Mouse (Mus musculus) heart, embryonic 15.5 days (tissue): ENCODE measurements around the gene Gm7534. TPM values are rescaled to one million over a fixed set of nuclear protein-coding genes. Genes with fewer than 3 reads are reported as not detected.
"Not testable (repeated sequence)": the region's sequence is repeated elsewhere in the genome, so short reads cannot be mapped to it uniquely, and the experiment has no call there.

Experiments used
- ATAC-seq: fragments of 200-750 bp; cut with Nextera tagmentation; replicated peaks from 2 replicates; pipeline ENCODE4 v1.8.0; 2017; ENCODE audit warnings: low read depth, moderate TSS enrichment; ENCODE audit not compliant: insufficient number of reproducible peaks, insufficient read depth, low FRiP score
- H3K27ac ChIP-seq: fragments of 300-500 bp; sonication (generic); 2 replicates; pipeline ENCODE4 v1.5.1; 2015; ENCODE audit warnings: mild to moderate bottlenecking, inconsistent platforms
- H3K27me3 ChIP-seq: fragments of 300-500 bp; sonication (generic); 2 replicates; pipeline ENCODE4 v1.6.1; 2015; ENCODE audit warnings: inconsistent platforms
- H3K36me3 ChIP-seq: fragments of 300-500 bp; sonication (generic); 2 replicates; pipeline ENCODE4 v1.6.1; 2015; ENCODE audit warnings: mild to moderate bottlenecking, inconsistent platforms
- H3K4me1 ChIP-seq: fragments of 300-500 bp; sonication (generic); replicated peaks from 2 replicates; pipeline ENCODE4 v1.6.1; 2015; ENCODE audit warnings: inconsistent platforms
- H3K4me2 ChIP-seq: fragments of 300-500 bp; sonication (generic); 2 replicates; pipeline ENCODE4 v1.6.1; 2015; ENCODE audit warnings: inconsistent platforms, mild to moderate bottlenecking, moderate library complexity
- H3K4me3 ChIP-seq: fragments of 300-500 bp; sonication (generic); 2 replicates; pipeline ENCODE4 v1.5.1; 2015; ENCODE audit warnings: mild to moderate bottlenecking, inconsistent platforms
- H3K9ac ChIP-seq: fragments of 300-500 bp; sonication (generic); 2 replicates; pipeline ENCODE4 v1.6.1; 2015; ENCODE audit warnings: mild to moderate bottlenecking, inconsistent platforms
- H3K9me3 ChIP-seq: fragments of 300-500 bp; sonication (generic); replicated peaks from 2 replicates; pipeline ENCODE4 v1.6.1; 2016; ENCODE audit warnings: inconsistent platforms
- WGBS: fragments of 180-500 bp; shearing (Covaris S2); methylation state at CpG from one replicate; pipeline ENCODE4 v1.1.7; 2015; ENCODE audit warnings: mixed read lengths; 5-methylcytosine and 5-hydroxymethylcytosine counted together
- polyA plus RNA-seq: library from polyadenylated mRNA; unstranded; fragments of >200 nt; fragmentation: Nextera tagmentation; extraction: Ambion mirVana; gene quantifications from 2 replicates; pipeline ENCODE4 v1.2.1, GENCODE M21; 2015

Gene Gm7534
- polyA plus RNA-seq, 1 experiment from 2014 or later, result not detected

DNA sequence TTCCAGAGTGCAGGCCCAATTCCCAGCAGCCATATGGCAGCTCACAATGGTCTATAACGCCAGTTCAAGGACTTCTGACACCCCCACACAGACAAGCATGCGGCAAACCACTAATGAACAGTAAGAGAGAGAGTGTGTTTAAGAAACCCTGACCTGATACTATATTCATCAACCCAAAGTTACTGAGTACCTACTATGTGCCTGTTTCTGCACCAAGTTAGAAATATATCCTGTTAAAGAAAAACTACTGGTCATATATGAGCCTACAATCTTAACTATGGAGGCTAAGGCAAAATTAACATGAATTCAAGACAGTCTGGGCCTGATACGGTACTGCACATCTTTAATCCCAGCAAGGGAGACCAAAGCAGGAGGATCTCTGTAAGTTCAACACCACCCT lies 17.2 kb downstream of the Gm7534 start:
- peak overlapping the region; percentile 95 for H3K4me2 ChIP-seq
- peaks cover 28% of the 10 kb centered on the region for H3K4me1 ChIP-seq
- H3K9me3 ChIP-seq, result no peaks in the 10 kb centered on the region
- peak overlapping the region; percentile 92 for H3K4me3 ChIP-seq
- H3K27me3 ChIP-seq, result no peaks in the 10 kb centered on the region
- H3K27ac ChIP-seq, result no peak overlapping the region
- no peak for ATAC-seq
- no peaks in the 10 kb centered on the region for H3K36me3 ChIP-seq
- 70% methylated on average over 3 of the region's 3 CpGs for WGBS
- H3K9ac ChIP-seq, result peak overlapping the region; percentile 91

DNA sequence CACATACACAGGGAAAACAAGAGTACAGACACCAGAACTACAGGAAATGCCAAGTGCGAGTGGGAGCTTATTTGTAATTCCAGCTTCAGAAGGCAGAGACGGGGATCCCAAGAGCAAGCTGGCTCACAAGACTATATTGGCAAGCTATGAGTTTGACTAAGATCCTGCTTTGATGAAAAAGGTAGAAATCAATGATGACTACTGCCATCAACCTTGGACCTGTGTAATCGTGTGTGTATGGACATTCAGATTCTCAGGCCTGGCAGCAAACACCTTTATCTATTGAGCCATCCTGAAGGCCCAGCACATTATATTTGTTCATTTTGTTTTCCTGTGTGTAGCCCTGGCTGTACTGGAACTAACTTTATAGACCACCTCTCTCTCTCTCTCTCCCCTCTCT lies 19.1 kb downstream of the Gm7534 start:
- Histone ChIP-seq H3K36me3 (no peaks in the 10 kb centered on the region), H3K9me3 (no peaks in the 10 kb centered on the region), H3K4me1 (peaks cover 30% of the 10 kb centered on the region), H3K27me3 (no peaks in the 10 kb centered on the region), H3K27ac (no peak overlapping the region), H3K4me3 (no peak overlapping the region), H3K4me2 (no peak overlapping the region), H3K9ac (no peak overlapping the region)
- 74% methylated on average over 3 of the region's 3 CpGs for WGBS
- no peak for ATAC-seq

DNA sequence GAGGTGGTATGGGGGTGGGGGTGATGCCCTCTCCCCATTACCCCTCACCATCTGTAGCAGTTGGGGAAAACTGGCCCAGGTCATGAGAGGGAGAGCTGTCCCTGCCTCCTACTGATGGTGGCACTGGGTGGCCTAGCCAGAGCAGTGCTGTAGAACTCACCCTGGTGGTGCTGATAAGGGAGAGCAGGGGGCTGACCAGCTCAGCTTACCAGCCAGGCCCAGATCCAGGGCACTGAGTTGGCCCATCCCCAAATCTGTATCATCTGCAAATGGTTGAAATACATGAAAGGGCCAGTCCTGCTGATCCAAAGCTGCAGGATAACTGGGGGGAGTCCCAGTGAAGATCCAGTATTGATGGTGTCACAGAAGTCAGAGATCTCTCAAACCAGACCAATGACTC lies 21.0 kb downstream of the Gm7534 start:
- H3K4me1 ChIP-seq, result peaks cover 28% of the 10 kb centered on the region
- H3K27ac ChIP-seq, result no peak overlapping the region
- no peaks in the 10 kb centered on the region for H3K9me3 ChIP-seq
- no peaks in the 10 kb centered on the region for H3K36me3 ChIP-seq
- no peak for ATAC-seq
- H3K4me3 ChIP-seq, result no peak overlapping the region
- no peak overlapping the region for H3K4me2 ChIP-seq
- H3K27me3 ChIP-seq, result no peaks in the 10 kb centered on the region
- H3K9ac ChIP-seq, result no peak overlapping the region

DNA sequence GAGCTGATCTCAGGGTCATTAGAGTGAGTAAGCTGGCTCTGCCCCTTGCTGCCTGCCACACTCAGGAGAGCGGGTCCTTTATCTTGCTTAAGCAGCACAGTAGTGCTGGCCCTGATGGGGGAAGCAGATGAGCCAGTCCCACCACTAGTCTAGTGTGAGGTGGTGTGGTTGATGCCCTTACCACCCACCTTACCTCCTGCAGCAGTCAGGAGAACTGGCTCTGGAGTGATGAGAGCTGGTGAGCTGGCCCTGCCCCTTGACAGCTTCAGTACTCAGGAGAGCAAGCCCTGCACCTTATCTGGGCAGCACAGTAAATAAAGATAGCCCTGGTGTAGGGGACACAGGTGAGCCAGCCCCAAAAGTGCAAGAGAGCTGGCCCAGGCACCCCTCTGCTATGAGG lies 21.7 kb downstream of the Gm7534 start:
- H3K27me3 ChIP-seq, result no peaks in the 10 kb centered on the region
- no peak overlapping the region for H3K4me2 ChIP-seq
- H3K4me3 ChIP-seq, result no peak overlapping the region
- no peaks in the 10 kb centered on the region for H3K36me3 ChIP-seq
- no peak overlapping the region for H3K9ac ChIP-seq
- H3K27ac ChIP-seq, result no peak overlapping the region
- H3K9me3 ChIP-seq, result no peaks in the 10 kb centered on the region
- H3K4me1 ChIP-seq, result peaks cover 26% of the 10 kb centered on the region
- WGBS, result 78% methylated on average over 1 of the region's 1 CpGs
- no peak; the same call in 1 of the 2 replicates for ATAC-seq

DNA sequence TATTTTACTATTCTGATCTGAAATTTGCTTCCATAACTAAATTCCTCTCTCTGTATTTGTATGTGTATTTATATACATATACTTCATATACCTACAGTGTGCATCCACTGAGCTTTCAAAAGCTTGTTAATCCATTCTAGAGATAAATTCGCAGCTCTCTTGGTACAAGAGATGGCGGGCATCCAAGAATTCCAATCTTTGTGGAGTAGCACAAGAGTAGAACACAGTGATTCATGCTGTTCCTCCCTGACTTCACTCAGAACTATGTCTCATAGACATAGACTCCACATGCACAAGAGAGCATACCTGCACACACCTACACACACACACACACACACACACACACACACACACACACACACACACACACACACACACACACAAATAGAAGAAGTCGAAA lies 30.4 kb downstream of the Gm7534 start:
- Histone ChIP-seq H3K9ac (no peak overlapping the region), H3K9me3 (no peaks in the 10 kb centered on the region), H3K27ac (peak overlapping the region; percentile 16; the same call in 1 of the 2 replicates), H3K36me3 (peaks cover 12% of the 10 kb centered on the region), H3K4me2 (no peak overlapping the region), H3K4me3 (no peak overlapping the region), H3K4me1 (peaks cover 10% of the 10 kb centered on the region), H3K27me3 (no peaks in the 10 kb centered on the region)
- no peak for ATAC-seq
- WGBS, result 35% methylated on average over 3 of the region's 3 CpGs

DNA sequence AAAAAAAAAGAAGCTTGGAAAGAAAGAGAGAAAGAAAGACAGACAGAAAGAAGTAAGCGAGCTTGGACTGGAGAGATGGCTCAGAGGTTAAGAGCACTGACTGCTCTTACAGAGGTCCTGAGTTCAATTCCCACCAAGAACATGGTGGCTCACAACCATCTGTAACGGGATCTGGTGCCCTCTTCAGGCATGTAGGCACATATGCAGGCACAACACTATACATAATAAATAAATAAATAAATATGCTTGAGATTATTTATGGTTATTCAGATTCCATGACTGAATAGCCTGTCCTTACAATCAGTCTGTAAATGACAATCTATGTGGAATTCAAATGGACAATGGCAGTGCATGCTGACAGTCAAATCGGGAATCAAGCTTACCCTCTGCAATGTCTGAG lies 35.9 kb downstream of the Gm7534 start:
- Histone ChIP-seq H3K9ac (no peak overlapping the region), H3K4me1 (peaks cover 21% of the 10 kb centered on the region), H3K27ac (no peak overlapping the region), H3K4me2 (no peak overlapping the region), H3K36me3 (peaks cover 14% of the 10 kb centered on the region), H3K4me3 (no peak overlapping the region), H3K27me3 (no peaks in the 10 kb centered on the region), H3K9me3 (no peaks in the 10 kb centered on the region)
- no peak for ATAC-seq
- WGBS, result 87% methylated on average over 3 of the region's 3 CpGs

DNA sequence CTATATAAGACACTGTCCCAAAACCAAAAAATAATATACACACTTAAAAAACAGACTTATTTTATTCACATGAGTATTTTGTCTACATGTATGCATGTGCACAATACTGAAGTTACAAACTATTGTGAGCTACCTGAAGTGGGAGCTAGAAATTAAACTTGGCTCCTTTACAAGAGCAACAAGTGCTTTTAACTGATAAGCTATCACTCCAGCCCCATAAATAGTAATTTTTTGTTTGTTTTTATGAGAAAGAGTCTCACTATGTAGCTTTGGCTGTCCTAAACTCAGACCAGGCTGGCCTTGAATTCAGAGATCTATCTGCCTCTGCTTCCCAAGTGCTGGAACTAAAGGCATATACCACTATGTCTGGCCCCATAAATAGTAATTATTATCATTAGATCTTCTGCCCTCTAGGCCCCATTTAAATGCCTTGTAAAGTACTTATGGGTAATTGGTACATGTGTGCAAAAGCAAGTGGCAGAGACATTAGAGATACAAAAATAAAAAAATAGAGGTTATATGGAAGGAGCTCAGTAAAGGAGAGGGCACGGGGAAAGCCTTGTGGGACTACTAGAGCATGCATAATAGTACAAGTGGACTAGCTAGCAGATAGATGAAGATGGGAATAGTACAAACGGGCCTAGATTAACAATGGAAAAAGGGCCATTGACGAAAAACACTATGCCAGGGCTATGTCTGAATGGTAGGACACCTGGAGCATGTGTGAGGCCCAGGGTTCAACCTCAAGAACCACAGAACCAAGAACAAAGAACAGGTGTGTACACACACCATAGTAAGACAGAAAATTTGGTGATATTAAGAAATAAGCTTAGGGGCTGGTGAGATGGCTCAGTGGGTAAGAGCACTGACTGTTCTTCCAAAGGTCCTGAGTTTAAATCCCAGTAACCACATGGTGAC lies 37.0 kb downstream of the Gm7534 start:
- no peak overlapping the region for H3K4me2 ChIP-seq

DNA sequence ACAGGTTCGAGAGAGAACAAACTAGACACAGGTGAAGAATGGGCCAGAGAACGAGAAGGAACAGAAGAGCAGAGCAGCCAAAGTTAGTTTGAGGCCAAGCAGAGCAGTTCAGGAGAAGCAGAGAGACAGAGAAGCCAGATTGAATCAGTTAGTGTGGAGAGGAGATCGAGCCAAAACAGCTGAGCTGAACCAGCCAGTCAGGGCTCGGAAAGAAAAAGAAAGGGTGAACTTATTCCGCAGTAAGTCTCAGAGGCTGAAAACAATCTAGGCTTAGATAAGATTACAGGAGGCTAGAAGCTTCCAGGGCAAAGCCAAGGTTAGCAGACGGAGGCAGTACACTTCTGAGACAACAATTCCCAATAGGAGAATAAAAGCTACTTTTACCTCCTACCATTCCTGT lies 37.8 kb downstream of the Gm7534 start:
- no peaks in the 10 kb centered on the region for H3K9me3 ChIP-seq
- peak overlapping the region; percentile 54 for H3K27ac ChIP-seq
- peaks cover 19% of the 10 kb centered on the region for H3K4me1 ChIP-seq
- no peak overlapping the region for H3K9ac ChIP-seq
- ATAC-seq, result no peak
- no peak overlapping the region for H3K4me2 ChIP-seq
- H3K4me3 ChIP-seq, result no peak overlapping the region
- H3K27me3 ChIP-seq, result no peaks in the 10 kb centered on the region
- peaks cover 7% of the 10 kb centered on the region for H3K36me3 ChIP-seq
- WGBS, result 18% methylated on average over 6 of the region's 6 CpGs

More for the DNA sequence above, 37.0 kb downstream of the Gm7534 start:
- Histone ChIP-seq H3K27ac (peak overlapping the region; percentile 54; the same call in 1 of the 2 replicates), H3K27me3 (no peaks in the 10 kb centered on the region), H3K4me3 (no peak overlapping the region), H3K9me3 (no peaks in the 10 kb centered on the region), H3K4me1 (peaks cover 19% of the 10 kb centered on the region), H3K9ac (no peak overlapping the region), H3K36me3 (peaks cover 14% of the 10 kb centered on the region)
- 72% methylated on average over 3 of the region's 3 CpGs for WGBS
- no peak for ATAC-seq

DNA sequence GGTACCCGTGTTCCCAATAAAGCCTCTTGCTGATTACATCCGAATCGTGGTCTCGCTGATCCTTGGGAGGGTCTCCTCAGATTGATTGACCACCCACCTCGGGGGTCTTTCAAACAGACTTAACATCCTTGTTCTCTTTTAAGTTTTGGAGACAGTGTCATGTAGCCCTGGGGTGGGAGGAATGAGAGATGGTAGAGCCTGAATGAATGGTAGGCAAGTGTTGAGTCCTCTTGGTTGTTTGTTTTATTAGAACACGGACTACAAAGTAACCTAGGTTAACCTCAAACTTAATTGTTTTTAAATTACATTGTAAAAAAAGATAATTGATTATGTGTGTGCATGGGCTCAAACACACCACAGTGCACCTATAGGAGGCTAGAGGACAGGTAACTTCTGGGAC lies 38.2 kb downstream of the Gm7534 start:
- H3K27me3 ChIP-seq, result no peaks in the 10 kb centered on the region
- WGBS, result 88% methylated on average over 5 of the region's 6 CpGs
- no peak overlapping the region for H3K4me3 ChIP-seq
- peaks cover 19% of the 10 kb centered on the region for H3K4me1 ChIP-seq
- H3K9ac ChIP-seq, result no peak overlapping the region
- no peak for ATAC-seq
- no peak overlapping the region for H3K4me2 ChIP-seq
- peaks cover 6% of the 10 kb centered on the region for H3K36me3 ChIP-seq
- no peaks in the 10 kb centered on the region for H3K9me3 ChIP-seq
- H3K27ac ChIP-seq, result peak overlapping the region; percentile 54

DNA sequence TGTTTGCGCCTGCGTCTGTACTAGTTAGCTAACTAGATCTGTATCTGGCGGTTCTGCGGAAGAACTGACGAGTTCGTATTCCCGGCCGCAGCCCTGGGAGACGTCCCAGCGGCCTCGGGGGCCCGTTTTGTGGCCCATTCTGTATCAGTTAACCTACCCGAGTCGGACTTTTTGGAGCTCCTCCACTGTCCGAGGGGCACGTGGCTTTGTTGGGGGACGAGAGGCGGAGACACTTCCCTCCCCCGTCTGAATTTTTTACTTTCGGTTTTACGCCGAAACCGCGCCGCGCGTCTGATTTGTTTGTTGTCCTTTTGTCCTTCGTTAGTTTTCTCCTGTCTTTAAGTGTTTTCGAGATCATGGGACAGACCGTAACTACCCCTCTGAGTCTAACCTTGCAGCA lies 42.7 kb downstream of the Gm7534 start:
- not testable (repeated sequence) for ATAC-seq, H3K27me3 ChIP-seq, H3K9me3 ChIP-seq, H3K36me3 ChIP-seq
- 8% methylated on average over 30 of the region's 30 CpGs for WGBS
- Histone ChIP-seq H3K4me2 (peak overlapping the region; percentile 57), H3K27ac (peak overlapping the region; percentile 56), H3K4me1 (peaks cover 23% of the 10 kb centered on the region), H3K9ac (peak overlapping the region; percentile 59), H3K4me3 (peak overlapping the region; percentile 60)

DNA sequence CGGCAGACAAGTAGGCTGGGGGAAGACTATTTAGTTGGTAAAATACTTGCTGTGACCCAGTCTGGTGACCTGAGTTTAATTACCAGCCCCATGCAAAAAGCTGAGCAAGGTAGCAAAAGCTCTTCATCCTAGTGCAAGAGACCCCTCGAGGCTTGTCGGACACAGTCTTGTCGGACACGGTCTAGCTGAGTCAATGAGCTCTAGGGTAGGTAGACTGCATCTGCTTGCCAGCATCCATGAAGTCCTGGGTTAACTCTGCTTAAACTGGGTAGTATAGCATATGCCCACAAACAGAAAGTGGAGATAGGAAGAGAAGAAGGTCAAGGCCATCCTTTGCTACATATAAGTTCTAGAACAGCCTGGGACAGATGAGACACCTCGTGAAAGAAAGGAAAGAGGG lies 44.0 kb downstream of the Gm7534 start:
- H3K9me3 ChIP-seq, result no peaks in the 10 kb centered on the region
- H3K4me3 ChIP-seq, result 0 out of 2 replicates have a peak overlapping the region, but pooled peaks have one; percentile 5
- H3K27ac ChIP-seq, result no peak overlapping the region
- H3K4me2 ChIP-seq, result no peak overlapping the region; the same call in 1 of the 2 replicates
- ATAC-seq, result no peak
- peaks cover 6% of the 10 kb centered on the region; the same call in 1 of the 2 replicates for H3K36me3 ChIP-seq
- 84% methylated on average over 6 of the region's 6 CpGs for WGBS
- no peaks in the 10 kb centered on the region for H3K27me3 ChIP-seq
- peaks cover 22% of the 10 kb centered on the region for H3K4me1 ChIP-seq
- H3K9ac ChIP-seq, result no peak overlapping the region

DNA sequence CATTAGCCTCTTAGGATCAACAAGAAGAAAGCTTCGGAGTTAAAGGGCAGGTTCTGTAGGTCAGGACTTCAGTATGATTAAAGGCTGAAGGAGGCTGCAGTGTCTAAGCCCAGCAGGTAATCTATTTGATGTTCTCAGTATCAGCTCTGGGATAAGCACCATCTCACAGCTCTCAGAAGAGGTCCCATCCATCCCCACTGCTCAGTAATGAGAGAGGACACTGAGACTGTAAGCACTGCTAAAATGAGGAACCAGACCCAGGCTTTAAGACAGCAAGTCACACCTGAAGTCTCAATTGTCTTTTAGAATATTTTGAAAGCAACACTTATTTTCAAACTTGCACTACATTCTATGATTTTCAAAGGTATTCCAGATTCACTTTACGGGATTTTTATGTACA lies 45.2 kb downstream of the Gm7534 start:
- H3K4me3 ChIP-seq, result no peak overlapping the region
- H3K4me2 ChIP-seq, result no peak overlapping the region
- H3K4me1 ChIP-seq, result peaks cover 22% of the 10 kb centered on the region
- H3K27me3 ChIP-seq, result no peaks in the 10 kb centered on the region
- no peaks in the 10 kb centered on the region for H3K9me3 ChIP-seq
- no peak for ATAC-seq
- peak overlapping the region; percentile 79; the same call in 1 of the 2 replicates for H3K27ac ChIP-seq
- no peak overlapping the region for H3K9ac ChIP-seq
- 68% methylated on average over 2 of the region's 2 CpGs for WGBS
- H3K36me3 ChIP-seq, result peaks cover 12% of the 10 kb centered on the region; the same call in 1 of the 2 replicates
